Mouse (Mus musculus) thymus, adult 2 months (tissue): ENCODE results near the gene Gm27021. TPM values are rescaled to one million over a fixed set of nuclear protein-coding genes. Genes with fewer than 3 reads are reported as not detected.

ENCODE experiments used
- DNase-seq: peaks from one replicate; pipeline ENCODE4 v3.0.0; 2021
- H3K27ac ChIP-seq: fragments of 200-500 bp; 2 replicates; pipeline ENCODE4 v1.5.1; 2012; ENCODE audit warnings: low read length, control low read depth; ENCODE audit not compliant: control insufficient read depth, insufficient read depth
- H3K27me3 ChIP-seq: fragments of 200-500 bp; 2 replicates; pipeline ENCODE4 v1.6.1; 2012; ENCODE audit warnings: mild to moderate bottlenecking, low read length, moderate library complexity, mixed read lengths; ENCODE audit not compliant: control insufficient read depth, insufficient read depth
- H3K36me3 ChIP-seq: fragments of 200-500 bp; 2 replicates; pipeline ENCODE4 v1.6.1; 2012; ENCODE audit warnings: mild to moderate bottlenecking, low read length, moderate library complexity; ENCODE audit not compliant: control insufficient read depth, insufficient read depth
- H3K4me1 ChIP-seq: fragments of 200-500 bp; replicated peaks from 2 replicates; pipeline ENCODE4 v1.6.1; 2012; ENCODE audit warnings: low read length; ENCODE audit not compliant: control insufficient read depth, insufficient read depth
- H3K4me3 ChIP-seq: fragments of 200-500 bp; 2 replicates; pipeline ENCODE4 v1.5.1; 2012; ENCODE audit warnings: mild to moderate bottlenecking, low read length, control low read depth, moderate library complexity; ENCODE audit not compliant: control insufficient read depth, insufficient read depth
- CTCF ChIP-seq: fragments of 200-500 bp; IDR thresholded peaks from 2 replicates; pipeline ENCODE4 v1.5.1; 2012; ENCODE audit warnings: mild to moderate bottlenecking, control low read depth, low read length, moderate library complexity, borderline replicate concordance; ENCODE audit not compliant: control insufficient read depth, poor library complexity, insufficient read depth; ENCODE audit errors: extremely low read depth
- POLR2A ChIP-seq: fragments of 200-500 bp; IDR thresholded peaks from 2 replicates; pipeline ENCODE4 v1.6.1; 2012; ENCODE audit warnings: mild to moderate bottlenecking, low read length, control low read depth, moderate library complexity; ENCODE audit not compliant: control insufficient read depth, poor library complexity, insufficient read depth; ENCODE audit errors: extremely low read depth
- whole genome bisulfite sequencing: fragments of 180-500 bp; shearing (Covaris S2); methylation state at CpG from one replicate; pipeline ENCODE4 v1.1.7; 2018; 5-methylcytosine and 5-hydroxymethylcytosine counted together
- polyA plus RNA-seq: library from polyadenylated mRNA; depleted of rRNA; stranded (reverse); fragments of >200 nt; gene quantifications from 2 replicates; pipeline ENCODE4 v1.2.3, GENCODE M21; 2012

The Gm27021 gene
- polyA plus RNA-seq, 1 experiment = 1.6 TPM

DNA sequence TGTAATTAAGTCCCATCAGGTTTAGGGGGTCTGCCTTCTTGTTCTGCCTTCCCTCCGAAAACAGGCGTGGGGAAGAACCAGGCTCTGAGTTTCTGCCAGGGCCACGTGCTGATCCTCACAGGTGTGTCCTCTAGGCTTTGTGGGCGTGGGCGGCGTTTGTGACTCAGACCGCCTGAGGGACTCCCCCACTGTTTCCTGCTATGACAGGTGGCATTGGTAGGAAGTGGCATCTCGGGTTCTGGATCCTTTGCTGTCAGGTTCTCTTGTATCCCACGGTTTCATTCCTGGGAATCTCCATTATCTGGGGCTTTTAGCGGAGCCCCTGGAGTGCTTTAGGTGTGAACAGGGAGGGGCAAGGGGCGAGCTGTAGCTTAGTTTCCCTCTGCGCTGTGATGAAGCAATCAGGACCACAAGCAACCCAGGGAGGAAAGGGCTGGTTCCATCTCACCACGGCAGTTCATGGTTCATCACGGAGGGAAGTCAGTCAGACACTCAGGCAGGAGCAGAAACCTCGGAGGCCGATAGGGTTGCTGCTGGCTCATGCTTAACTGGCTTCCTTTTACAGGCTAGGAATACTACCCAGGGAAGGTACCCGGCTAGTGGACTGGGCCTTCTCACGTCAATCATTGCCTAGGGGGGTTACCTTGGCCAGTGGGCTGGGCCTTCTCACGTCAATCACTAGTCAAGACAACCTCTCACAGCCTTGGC is 34.0 kb upstream of the Gm27021 start:
- no peaks in the 10 kb centered on the region for H3K36me3 ChIP-seq
- 7% methylated on average over 19 of the region's 19 CpGs for WGBS
- H3K27ac ChIP-seq = peak overlapping the region; percentile 28; the same call in 1 of the 2 replicates
- no peak overlapping the region for H3K4me3 ChIP-seq
- no peaks in the 10 kb centered on the region for H3K27me3 ChIP-seq
- TF ChIP-seq CTCF (no peak), POLR2A (no peak)
- peaks cover 43% of the 10 kb centered on the region for H3K4me1 ChIP-seq
- DNase-seq = peak; percentile 82

DNA sequence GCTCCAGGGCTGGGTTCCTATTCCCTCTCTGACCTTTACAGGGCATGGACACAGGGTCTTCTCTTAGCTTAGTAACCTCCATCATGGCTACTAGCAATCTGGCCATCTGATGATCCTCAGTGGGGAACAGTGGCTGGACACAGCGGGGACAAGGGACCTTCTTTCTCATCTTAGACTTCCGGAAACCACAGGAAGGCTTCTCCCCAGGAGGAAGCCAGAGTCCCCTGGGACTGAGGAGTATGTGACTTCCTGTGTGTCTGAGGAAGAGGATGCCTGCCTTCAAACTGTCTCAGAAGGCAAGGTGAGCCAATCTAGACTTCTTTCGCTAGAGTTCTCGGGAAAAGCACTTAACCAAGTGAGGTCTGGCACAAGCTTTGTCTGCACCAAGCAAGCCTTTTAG is 32.2 kb upstream of the Gm27021 start:
- peak overlapping the region; percentile 3; the same call in 1 of the 2 replicates for H3K27ac ChIP-seq
- TF ChIP-seq CTCF (no peak), POLR2A (no peak)
- no peak overlapping the region for H3K4me3 ChIP-seq
- no peaks in the 10 kb centered on the region for H3K36me3 ChIP-seq
- peaks cover 57% of the 10 kb centered on the region for H3K4me1 ChIP-seq
- DNase-seq = no peak
- H3K27me3 ChIP-seq = no peaks in the 10 kb centered on the region
- WGBS = 48% methylated on average over 4 of the region's 4 CpGs

DNA sequence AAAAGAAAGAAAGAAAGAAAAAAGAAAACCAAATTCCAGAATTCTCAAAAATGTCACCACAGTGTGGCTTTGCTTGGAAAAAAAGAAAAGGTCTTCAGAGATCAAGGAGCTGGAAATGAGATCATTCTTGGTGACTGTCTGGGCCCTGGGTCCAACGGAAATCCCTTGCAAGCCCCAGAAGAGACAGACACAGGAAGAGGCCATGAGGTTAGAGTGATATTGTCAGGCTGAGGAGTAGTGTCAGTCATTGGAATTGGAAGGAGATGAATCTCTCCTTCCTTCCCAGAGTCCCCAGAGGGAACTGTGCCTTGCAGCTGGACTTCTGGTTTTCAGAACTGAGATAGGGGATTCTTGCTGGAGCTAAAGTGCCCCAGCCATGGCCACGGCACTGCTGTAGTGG is 31.7 kb upstream of the Gm27021 start:
- Histone ChIP-seq H3K27me3 (no peaks in the 10 kb centered on the region), H3K27ac (peak overlapping the region; percentile 3; the same call in 1 of the 2 replicates), H3K36me3 (no peaks in the 10 kb centered on the region), H3K4me1 (peaks cover 57% of the 10 kb centered on the region), H3K4me3 (no peak overlapping the region)
- 47% methylated on average over 2 of the region's 2 CpGs for WGBS
- no peak for DNase-seq
- TF ChIP-seq CTCF (no peak), POLR2A (no peak)

DNA sequence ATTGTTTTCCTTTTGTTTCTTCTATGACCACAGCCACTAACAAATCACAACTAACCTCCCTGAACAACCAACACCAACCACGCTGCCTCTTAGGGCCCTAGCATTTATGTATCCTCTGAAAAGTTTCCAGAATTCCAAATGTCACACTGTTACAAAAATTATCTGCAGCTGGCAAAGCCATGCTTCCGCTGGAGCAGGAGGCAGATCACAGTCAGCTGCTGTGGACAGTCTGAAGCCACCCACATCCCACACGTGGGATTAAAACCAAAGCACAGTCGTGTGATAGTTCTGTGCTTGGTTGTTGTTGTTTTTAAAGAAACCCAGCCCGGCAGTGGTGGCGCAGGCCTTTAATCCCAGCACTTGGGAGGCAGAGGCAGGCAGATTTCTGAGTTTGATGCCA is 31.2 kb upstream of the Gm27021 start:
- H3K4me1 ChIP-seq = peaks cover 57% of the 10 kb centered on the region
- H3K27me3 ChIP-seq = no peaks in the 10 kb centered on the region
- no peak for TF ChIP-seq CTCF
- TF ChIP-seq POLR2A = no peak
- WGBS = 43% methylated on average over 6 of the region's 6 CpGs
- DNase-seq = no peak
- H3K27ac ChIP-seq = no peak overlapping the region
- H3K36me3 ChIP-seq = no peaks in the 10 kb centered on the region
- no peak overlapping the region for H3K4me3 ChIP-seq

DNA sequence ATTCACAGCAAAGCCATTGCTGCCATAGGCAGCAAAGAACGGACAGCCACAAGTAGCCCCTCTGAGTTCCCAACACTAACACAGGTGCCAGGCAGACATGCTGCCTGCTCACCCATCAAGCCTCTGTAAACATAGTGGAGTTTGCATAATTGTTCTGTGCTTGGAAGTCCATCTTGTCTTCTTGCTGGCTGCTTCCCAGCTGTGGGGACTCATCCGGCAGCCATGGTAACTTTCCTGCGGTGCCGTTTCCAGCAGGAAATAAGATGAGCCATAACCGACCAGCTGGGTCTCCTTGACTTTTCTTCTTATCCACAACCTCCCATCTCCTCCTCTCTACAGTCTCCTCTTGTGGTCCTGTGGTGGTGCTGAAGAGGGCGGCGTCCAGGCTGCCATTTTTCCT is 30.5 kb upstream of the Gm27021 start:
- Histone ChIP-seq H3K4me1 (peaks cover 57% of the 10 kb centered on the region), H3K4me3 (no peak overlapping the region), H3K36me3 (no peaks in the 10 kb centered on the region), H3K27ac (no peak overlapping the region), H3K27me3 (no peaks in the 10 kb centered on the region)
- no peak for DNase-seq
- WGBS = 93% methylated on average over 7 of the region's 7 CpGs
- TF ChIP-seq POLR2A (no peak), CTCF (no peak)

DNA sequence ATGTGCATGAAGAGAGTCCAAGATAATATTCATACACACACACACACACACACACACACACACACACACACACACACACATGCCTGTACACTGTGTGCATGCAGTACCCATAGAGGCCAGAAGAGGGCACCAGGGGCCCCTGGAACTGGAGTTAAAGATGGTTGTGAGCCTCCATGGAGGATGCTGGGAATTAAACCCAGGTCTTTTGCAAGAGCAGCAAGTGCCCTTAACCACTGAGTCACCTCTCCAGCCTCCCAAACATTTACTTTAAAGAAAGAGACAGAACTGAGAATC is 30.0 kb upstream of the Gm27021 start:
- no peak overlapping the region for H3K4me3 ChIP-seq
- H3K36me3 ChIP-seq = no peaks in the 10 kb centered on the region
- no peaks in the 10 kb centered on the region for H3K27me3 ChIP-seq
- peaks cover 58% of the 10 kb centered on the region for H3K4me1 ChIP-seq
- H3K27ac ChIP-seq = no peak overlapping the region
- TF ChIP-seq CTCF (no peak), POLR2A (no peak)
- DNase-seq = peak; percentile 38
